Mouse (Mus musculus): ENCODE results near the gene Gm16434.
"Not testable (repeated sequence)": the region's sequence is repeated elsewhere in the genome, so short reads cannot be mapped to it uniquely, and the experiment has no call there.

The Gm16434 gene

GRCm38 (mm10) chr14:7194440-7194839, at the start of gene Gm16434:
Gm16434 (minus strand) TSS chr14:7194540.
- not testable (repeated sequence) for DNase-seq

- peak; percentile 28 for DNase-seq
These were observed 49.2 kb upstream of the Gm16434 start for GRCm38 (mm10) chr14:7243498-7243897.

- peak; percentile 3 for DNase-seq
These were observed 5.7 kb upstream of the Gm16434 start for GRCm38 (mm10) chr14:7200070-7200469.

- not testable (repeated sequence) for DNase-seq
These were observed 19.8 kb downstream of the Gm16434 start, which contains the start of gene Gm3512 for GRCm38 (mm10) chr14:7174483-7174971. Gm3512 (minus strand) TSS chr14:7174533.

All from kidney, adult 9 months (tissue).